Mouse (Mus musculus) embryonic fibroblast, embryonic 13.5 days (primary cell): ENCODE measurements at regions not wholly inside any gene's neighbourhood (a gene's known extent, or its start where the extent isn't known, plus 50 kb on each side); places are given as distances from the start of the nearest gene placed in this dataset.

Source experiments
- CTCF ChIP-seq: IDR thresholded peaks from 2 replicates; pipeline ENCODE4 v1.5.1; 2011; ENCODE audit warnings: mild to moderate bottlenecking, control low read depth, low read length, moderate library complexity, borderline replicate concordance; ENCODE audit not compliant: insufficient read depth
- POLR2A ChIP-seq: IDR thresholded peaks from 2 replicates; pipeline ENCODE4 v1.6.1; 2011; ENCODE audit warnings: low read depth, mild to moderate bottlenecking, control low read depth, low read length, moderate library complexity

DNA sequence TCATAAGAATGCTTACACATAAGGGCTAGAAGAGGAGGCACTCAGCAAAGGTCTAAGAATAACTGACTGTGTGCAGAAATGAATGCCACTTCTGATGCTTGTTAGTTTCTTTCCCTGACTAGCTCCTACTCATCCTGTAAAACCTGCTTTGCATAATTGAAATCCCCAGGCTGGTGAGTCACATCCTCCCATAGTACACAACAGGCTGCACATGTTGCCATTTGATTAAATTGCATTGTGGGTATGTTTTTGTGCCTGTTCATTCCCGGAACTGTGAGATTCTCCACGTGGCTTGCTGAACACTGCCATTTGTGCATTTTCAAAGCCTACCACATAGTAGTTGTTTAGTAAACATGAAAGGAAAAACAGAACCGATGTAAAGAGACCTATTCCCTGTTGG is 516.7 kb upstream of the 2610301B20Rik start:
- no peak for TF ChIP-seq POLR2A
- TF ChIP-seq CTCF: no peak
